Mouse (Mus musculus): ENCODE results near the gene Ihh. TPM values are rescaled to one million over a fixed set of nuclear protein-coding genes. Genes with fewer than 3 reads are reported as not detected.

The Ihh gene
- 0.20 TPM for polyA plus RNA-seq (2017; shearing (Covaris generic))

DNA sequence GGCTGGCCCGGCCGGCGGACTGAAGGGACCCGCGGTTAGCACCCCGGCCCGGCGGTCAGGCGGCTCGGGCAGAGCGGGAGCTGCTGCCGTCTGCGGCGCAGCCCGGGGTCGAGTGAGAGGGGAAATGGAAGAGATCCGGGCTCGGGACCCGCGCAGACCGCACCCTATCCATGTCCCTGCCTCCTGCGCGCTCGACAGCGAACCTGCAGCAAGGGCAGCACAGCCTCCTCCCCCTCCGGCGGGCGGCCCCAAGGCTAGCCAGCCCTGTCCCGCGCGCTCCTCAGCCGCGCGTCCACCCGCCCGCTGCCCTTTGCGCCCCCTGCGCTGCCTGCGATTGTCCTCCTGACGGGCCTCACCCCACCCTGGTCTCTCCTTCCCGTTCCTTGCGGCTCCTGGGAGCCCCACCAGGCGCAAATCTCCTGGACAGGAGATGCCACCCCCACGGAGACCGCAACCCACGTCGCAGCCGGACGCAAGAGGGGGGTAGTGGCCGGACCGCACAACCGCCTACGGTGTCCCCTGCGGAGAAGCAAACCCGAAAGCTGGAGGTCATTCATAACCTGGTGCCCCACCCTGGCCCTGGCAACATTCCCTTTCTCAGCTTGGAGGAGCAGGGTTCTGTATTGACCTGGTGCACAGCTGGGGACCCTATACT lies at the start of gene Ihh:
TSS of gene Ihh (minus strand) at position 117 of the 655 bp plus-strand sequence.

DNA sequence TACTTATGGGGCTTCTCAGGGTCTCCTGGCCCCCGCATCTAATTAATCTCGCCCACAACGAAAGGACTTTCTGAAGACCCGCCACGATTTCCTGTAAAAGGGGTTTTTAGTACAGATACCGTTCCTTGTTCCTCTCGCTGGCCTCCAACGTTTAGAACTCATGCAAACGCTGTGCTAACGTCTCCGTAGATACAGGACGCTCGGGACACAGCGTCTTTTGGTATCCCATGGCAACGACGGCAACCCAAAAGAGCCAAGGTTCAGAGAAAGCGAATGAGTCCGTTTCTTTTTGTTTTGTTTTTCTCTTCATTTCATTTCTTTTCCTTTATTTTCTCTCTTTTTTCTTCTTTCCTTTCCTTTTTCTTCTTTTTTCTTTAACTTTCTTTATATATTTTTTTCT lies 16.1 kb downstream of the Ihh start, which contains the start of gene Cfap65:
TSS of gene Cfap65 (minus strand) at position 198 of the 400 bp plus-strand sequence.

Other genes starting within 250 kb of the Ihh start
- 0.51 TPM for gene Cyp27a1, start 238.1 kb downstream of the Ihh start, polyA plus RNA-seq (2017; shearing (Covaris generic))
- gene Prkag3, start 202.5 kb downstream of the Ihh start, polyA plus RNA-seq (2017; shearing (Covaris generic)), result not detected
- not detected for gene Wnt6, start 179.8 kb downstream of the Ihh start, polyA plus RNA-seq (2017; shearing (Covaris generic))
- gene Wnt10a, start 160.2 kb downstream of the Ihh start, polyA plus RNA-seq (2017; shearing (Covaris generic)), result 0.43 TPM
- gene Cdk5r2, start 96.7 kb downstream of the Ihh start, polyA plus RNA-seq (2017; shearing (Covaris generic)), result not detected
- gene Fev, start 66.3 kb downstream of the Ihh start, polyA plus RNA-seq (2017; shearing (Covaris generic)), result not detected
- gene Cryba2, start 58.5 kb downstream of the Ihh start, polyA plus RNA-seq (2017; shearing (Covaris generic)), result not detected
- gene Cfap65, start 16.1 kb downstream of the Ihh start, polyA plus RNA-seq (2017; shearing (Covaris generic)), result not detected
- 9.7 TPM for gene Nhej1, start 173.5 kb upstream of the Ihh start, polyA plus RNA-seq (2017; shearing (Covaris generic))
- gene Slc23a3, start 182.2 kb upstream of the Ihh start, polyA plus RNA-seq (2017; shearing (Covaris generic)), result 0.23 TPM
- 192 TPM for gene Cnppd1, start 191.0 kb upstream of the Ihh start, polyA plus RNA-seq (2017; shearing (Covaris generic))
- 22.9 TPM for gene Retreg2, start 191.1 kb upstream of the Ihh start, polyA plus RNA-seq (2017; shearing (Covaris generic))
- gene Zfand2b, start 217.0 kb upstream of the Ihh start, polyA plus RNA-seq (2017; shearing (Covaris generic)), result 77.4 TPM
- gene Abcb6, start 228.7 kb upstream of the Ihh start, polyA plus RNA-seq (2017; shearing (Covaris generic)), result 7.7 TPM
- gene Ankzf1, start 240.5 kb upstream of the Ihh start, polyA plus RNA-seq (2017; shearing (Covaris generic)), result 55.8 TPM
- 27.1 TPM for gene Atg9a, start 240.5 kb upstream of the Ihh start, polyA plus RNA-seq (2017; shearing (Covaris generic))